Mouse (Mus musculus) layer of hippocampus, adult 2 months (tissue): ENCODE measurements at regions not wholly inside any gene's neighbourhood (a gene's known extent, or its start where the extent isn't known, plus 50 kb on each side); places are given as distances from the start of the nearest gene placed in this dataset.

ENCODE experiments used
- DNase-seq, 2 experiments: peaks; one replicate each; pipeline ENCODE4 v3.0.0; 2022; ENCODE audit warnings: low spot score in 2 of 2
- H3K27ac ChIP-seq: fragments of 200-600 bp; 2 replicates; pipeline ENCODE4 v1.8.1; 2022
- H3K4me3 ChIP-seq: fragments of 200-600 bp; 2 replicates; pipeline ENCODE4 v1.8.1; 2022; ENCODE audit warnings: mild to moderate bottlenecking
- CTCF ChIP-seq: fragments of 200-600 bp; conservative IDR thresholded peaks from 2 replicates; pipeline ENCODE4 v1.8.1; 2022; ENCODE audit warnings: antibody characterized with exemption, mild to moderate bottlenecking, moderate library complexity

DNA sequence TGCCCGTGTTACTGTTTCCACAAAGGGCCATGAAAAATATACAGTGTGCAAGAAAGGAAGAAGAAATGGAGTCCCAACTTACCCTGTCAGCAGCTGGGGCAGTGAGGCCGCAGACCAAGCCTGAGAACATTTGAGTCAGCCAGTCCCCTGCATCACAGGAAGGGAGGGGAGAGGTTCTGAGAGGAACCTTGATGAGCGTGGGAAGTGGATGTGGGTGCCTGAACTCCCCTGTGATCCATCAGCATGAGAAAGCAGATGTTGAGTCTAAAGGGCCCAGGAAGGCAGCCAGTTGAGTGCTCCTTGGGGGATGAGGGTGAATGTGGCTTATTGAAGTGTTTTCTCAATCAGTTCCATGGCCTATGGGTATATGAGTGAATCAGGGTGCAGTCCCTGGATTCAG lies 122.8 kb downstream of the Fam43a start:
- H3K27ac ChIP-seq: no peak overlapping the region
- H3K4me3 ChIP-seq: no peak overlapping the region
- no peak for DNase-seq
- TF ChIP-seq CTCF: no peak

DNA sequence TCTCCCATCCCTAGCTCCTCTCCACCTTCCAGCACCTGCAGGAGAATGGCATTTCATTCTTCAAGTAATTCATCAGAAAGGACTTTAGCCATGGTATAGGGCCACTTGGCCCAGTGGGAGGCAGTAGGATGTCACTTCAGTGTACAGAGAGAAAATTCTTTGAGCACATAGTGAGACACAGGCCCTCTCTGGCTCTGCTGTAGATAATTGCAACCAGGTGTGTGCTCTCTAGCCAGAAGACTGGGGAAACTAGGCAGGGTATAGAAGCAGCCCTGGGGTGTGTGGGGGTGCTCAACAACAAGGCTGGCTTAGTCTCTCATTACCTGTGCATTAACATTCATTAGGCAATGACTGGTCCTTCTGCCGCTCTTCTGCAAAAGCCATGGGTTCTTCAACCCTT lies 125.1 kb downstream of the Fam43a start:
- H3K27ac ChIP-seq: no peak overlapping the region
- TF ChIP-seq CTCF: no peak
- DNase-seq: no peak
- no peak overlapping the region for H3K4me3 ChIP-seq

GRCm38 (mm10) chr16:30732770-30733415 lies 133.4 kb downstream of the Fam43a start:
- Histone ChIP-seq H3K27ac (no peak overlapping the region), H3K4me3 (no peak overlapping the region)
- TF ChIP-seq CTCF: no peak
- DNase-seq: no peak

DNA sequence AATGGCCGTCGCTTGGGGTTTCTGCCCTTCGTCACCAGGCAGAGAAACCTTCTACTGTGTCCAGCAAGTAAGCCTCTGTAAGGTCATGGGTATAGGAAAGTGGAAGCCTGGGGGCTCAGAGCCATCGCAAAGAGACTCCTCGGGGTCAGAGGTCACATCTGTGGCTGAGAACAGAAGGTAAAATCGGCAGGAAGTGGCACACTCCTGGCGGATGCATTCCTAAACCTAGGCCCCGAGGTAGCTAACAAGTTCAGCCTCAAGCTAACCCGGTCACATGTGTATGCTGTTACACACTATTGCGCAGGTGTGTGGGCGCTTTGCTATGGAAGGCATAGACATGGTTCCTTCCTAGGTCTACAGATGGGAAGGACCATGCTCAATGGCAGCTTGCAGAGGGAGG lies 134.0 kb downstream of the Fam43a start:
- DNase-seq: no peak
- no peak for TF ChIP-seq CTCF
- no peak overlapping the region for H3K27ac ChIP-seq
- H3K4me3 ChIP-seq: no peak overlapping the region

DNA sequence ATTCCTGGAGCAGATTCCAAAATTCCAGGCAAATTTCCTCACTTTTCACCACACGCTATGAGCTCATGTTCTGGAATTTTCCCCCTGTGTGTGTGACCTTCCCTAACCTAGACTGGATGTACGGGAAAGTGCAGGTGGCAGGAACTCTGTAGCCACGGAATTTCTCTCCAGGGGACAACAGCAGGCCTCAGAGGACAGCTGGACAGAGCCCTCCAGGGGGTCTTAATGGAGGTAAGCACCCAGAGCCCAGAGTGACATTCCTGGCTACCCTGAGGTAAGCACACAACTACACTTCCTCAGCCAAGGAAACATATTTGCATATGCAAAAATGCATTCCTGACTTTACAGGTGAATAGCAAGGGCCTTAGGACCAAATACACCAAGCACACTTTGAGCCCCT lies 135.8 kb downstream of the Fam43a start:
- no peak for DNase-seq
- Histone ChIP-seq H3K4me3 (no peak overlapping the region), H3K27ac (no peak overlapping the region)
- TF ChIP-seq CTCF: no peak

DNA sequence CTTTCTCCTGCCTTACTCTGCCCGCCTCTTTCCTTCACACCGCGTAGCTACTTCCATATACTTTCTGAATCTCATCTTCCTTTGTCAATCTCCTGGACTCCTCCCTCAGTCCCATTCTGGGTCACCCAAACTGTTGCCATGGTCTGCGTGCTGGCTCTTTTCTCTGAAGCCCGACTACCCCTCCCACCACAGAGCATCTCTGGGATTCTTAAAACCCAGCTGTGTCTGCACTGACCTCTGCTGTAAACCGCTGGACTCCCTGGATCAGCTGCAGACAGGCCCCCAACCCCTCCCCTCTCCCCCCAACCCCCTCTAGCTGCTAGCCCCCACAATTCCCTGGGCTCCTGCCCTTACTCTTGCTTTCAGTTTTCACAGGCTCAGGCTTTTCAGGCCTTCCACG lies 136.4 kb downstream of the Fam43a start:
- Histone ChIP-seq H3K4me3 (no peak overlapping the region), H3K27ac (no peak overlapping the region)
- DNase-seq: no peak
- TF ChIP-seq CTCF: no peak

GRCm38 (mm10) chr16:30736662-30737326 lies 137.3 kb downstream of the Fam43a start:
- TF ChIP-seq CTCF: no peak
- H3K27ac ChIP-seq: peak overlapping the region; percentile 36; the same call in 1 of the 2 replicates
- H3K4me3 ChIP-seq: no peak overlapping the region
- peak; percentile 8 to 13 for DNase-seq

- TF ChIP-seq CTCF: no peak
- DNase-seq: no peak
- Histone ChIP-seq H3K27ac (no peak overlapping the region), H3K4me3 (no peak overlapping the region)
These were observed 138.0 kb downstream of the Fam43a start for GRCm38 (mm10) chr16:30737524-30737923.

DNA sequence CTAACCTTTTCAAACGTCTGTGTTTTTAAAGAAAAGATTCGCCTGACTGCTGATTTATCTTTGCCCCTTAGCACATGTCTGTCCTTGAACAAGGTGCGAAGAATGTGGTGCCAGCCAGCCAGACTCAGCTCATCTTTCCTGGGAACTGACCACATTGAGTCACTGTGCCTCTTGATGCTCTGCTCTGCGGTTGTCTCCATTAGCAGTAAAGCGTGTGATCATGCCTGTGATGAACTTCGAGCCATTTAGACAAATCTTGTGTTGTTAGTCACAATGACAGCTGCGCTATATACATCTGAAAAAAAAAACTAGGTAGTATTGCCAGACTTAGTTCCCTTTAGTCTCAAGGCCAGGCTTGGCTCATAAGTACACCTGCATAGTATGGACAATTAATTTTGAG lies 140.1 kb downstream of the Fam43a start:
- DNase-seq: no peak
- Histone ChIP-seq H3K4me3 (no peak overlapping the region), H3K27ac (no peak overlapping the region)
- TF ChIP-seq CTCF: no peak

DNA sequence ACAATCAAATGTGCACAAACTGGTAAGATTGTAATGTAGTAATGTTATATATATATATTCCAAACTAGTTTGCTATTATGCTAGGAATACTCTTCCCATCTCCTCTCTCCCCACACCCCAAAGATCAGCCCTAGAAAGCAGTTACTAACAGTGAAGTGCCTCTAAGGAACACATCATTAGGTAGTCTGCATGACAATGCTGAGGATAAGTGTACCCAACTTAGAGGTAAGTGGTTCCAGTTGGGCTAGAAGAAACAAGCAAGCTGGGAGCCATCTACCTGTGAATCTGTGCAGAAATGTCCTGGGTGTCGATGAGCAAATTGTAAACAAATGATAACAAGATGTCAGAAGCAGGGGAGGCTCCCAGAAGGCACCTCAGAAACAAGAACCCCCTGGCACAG lies 141.7 kb downstream of the Fam43a start:
- no peak for DNase-seq
- no peak overlapping the region for H3K4me3 ChIP-seq
- H3K27ac ChIP-seq: no peak overlapping the region
- no peak for TF ChIP-seq CTCF

GRCm38 (mm10) chr16:30742474-30742873 lies 143.0 kb downstream of the Fam43a start:
- no peak overlapping the region for H3K4me3 ChIP-seq
- H3K27ac ChIP-seq: no peak overlapping the region

DNA sequence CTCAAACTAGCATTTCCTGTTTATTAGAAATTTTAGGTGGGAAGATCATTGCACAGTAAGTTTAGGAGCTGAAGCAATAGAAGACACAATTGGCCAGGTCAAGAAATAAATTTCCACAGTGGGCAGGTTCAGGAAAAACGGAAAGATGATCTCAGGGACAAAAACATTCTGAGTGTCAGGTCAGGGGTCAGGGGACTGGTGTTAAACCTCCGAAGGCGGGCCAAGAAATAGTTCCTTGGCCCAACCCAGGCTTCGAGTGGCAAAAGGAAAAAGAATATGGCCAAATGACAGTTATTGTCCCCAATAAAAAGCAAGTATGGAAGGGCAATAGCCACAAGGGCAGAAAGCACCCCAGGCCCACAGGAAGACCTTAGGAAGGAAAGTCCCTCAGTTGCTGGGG lies 144.0 kb downstream of the Fam43a start:
- no peak for DNase-seq
- no peak overlapping the region for H3K27ac ChIP-seq
- H3K4me3 ChIP-seq: no peak overlapping the region
- no peak for TF ChIP-seq CTCF

More at GRCm38 (mm10) chr16:30742474-30742873, 143.0 kb downstream of the Fam43a start:
- no peak for DNase-seq
- TF ChIP-seq CTCF: no peak

GRCm38 (mm10) chr16:30744237-30744636 lies 144.7 kb downstream of the Fam43a start:
- no peak for TF ChIP-seq CTCF
- no peak for DNase-seq
- H3K27ac ChIP-seq: no peak overlapping the region
- no peak overlapping the region for H3K4me3 ChIP-seq

- peak; percentile 35 for TF ChIP-seq CTCF
- H3K4me3 ChIP-seq: no peak overlapping the region
- peak; percentile 27 to 49 for DNase-seq
- H3K27ac ChIP-seq: peak overlapping the region; percentile 65
These were observed 146.2 kb downstream of the Fam43a start for GRCm38 (mm10) chr16:30745598-30746181.
